In the genomic region with DNA sequence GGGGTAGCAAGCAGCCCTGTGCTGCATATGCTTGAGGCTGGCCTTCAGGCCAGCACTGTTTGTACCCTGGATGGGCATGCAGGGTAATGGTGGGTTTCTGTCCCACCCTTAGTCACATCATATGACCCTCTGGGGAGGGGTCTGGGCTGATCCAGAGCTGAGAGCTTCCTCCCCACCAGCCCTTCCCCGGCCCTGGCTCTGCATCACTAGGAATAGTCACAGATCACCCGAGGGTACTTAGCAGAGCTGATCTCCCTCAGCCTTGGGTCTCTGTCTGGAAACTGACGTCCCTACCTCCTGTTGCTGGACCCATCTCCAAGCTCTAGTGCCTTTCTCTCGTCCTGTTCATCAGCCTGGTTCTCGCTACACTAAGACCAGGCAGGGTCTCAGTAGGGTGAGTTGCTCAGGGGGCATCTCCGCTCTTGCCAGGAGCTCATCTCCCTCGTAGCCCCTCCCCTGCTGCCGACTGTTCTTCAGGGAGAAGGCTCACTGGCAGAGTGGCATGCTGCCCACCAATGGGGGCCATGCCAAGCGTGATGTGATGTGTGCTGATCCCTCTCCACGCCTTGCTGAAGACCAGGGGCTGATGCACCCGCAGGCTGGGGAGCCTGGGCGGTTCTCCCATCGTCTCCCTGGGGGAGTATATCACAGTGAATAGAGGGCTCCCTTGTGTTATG, we compare ENCODE assay signal across 10 mouse cellular contexts. TPM values are rescaled to one million over a fixed set of nuclear protein-coding genes. Genes with fewer than 3 reads are reported as not detected.
DNase-seq lines count a peak whose midpoint lies in the region; ATAC-seq lines count a peak whose summit lies in the region.
"Had no signal": no experiment of that assay in that cellular context is flagged by ENCODE, and none has a peak within 500 bp of the region (broad histone marks: within the 10 kb centered on the region; RNA-seq: fewer than 3 reads in every experiment).

No protein-coding gene starts in this region.

- no peaks in the 10 kb centered on the region for H3K36me3 ChIP-seq in limb, embryonic 10.5 days
- H3K36me3 ChIP-seq in kidney, embryonic 16.5 days (ENCODE audit: insufficient read depth, low read length) = no peaks in the 10 kb centered on the region
- H3K36me3 ChIP-seq: liver, embryonic 12.5 days had no signal

- H3K9ac ChIP-seq in kidney, embryonic 16.5 days (replicated peaks; ENCODE audit: low read length) = no peak overlapping the region
- H3K9ac ChIP-seq: liver, embryonic 12.5 days had no signal

- no peak for ATAC-seq in kidney, embryonic 16.5 days (ENCODE audit: low FRiP score, low TSS enrichment)
- ATAC-seq: intestine, embryonic 16.5 days; liver, embryonic 12.5 days had no signal

- no peaks in the 10 kb centered on the region for H3K9me3 ChIP-seq in limb, embryonic 10.5 days (replicated peaks)
- H3K9me3 ChIP-seq in kidney, embryonic 16.5 days (ENCODE audit: low read length) = no peaks in the 10 kb centered on the region
- H3K9me3 ChIP-seq: liver, embryonic 12.5 days had no signal

- H3K27me3 ChIP-seq in limb, embryonic 10.5 days (ENCODE audit: low read depth, poor library complexity, severe bottlenecking) = peaks cover 4% of the 10 kb centered on the region; the same call in 1 of the 2 replicates
- H3K27me3 ChIP-seq in kidney, embryonic 16.5 days (ENCODE audit: insufficient read depth, low read length) = no peaks in the 10 kb centered on the region

- no peak overlapping the region for H3K4me3 ChIP-seq in limb, embryonic 10.5 days
- no peak overlapping the region for H3K4me3 ChIP-seq in kidney, embryonic 16.5 days (ENCODE audit: low read length)
- H3K4me3 ChIP-seq: liver, embryonic 12.5 days had no signal

- H3K4me1 ChIP-seq in limb, embryonic 10.5 days = peaks cover 76% of the 10 kb centered on the region
- peaks cover 5% of the 10 kb centered on the region for H3K4me1 ChIP-seq in kidney, embryonic 16.5 days (ENCODE audit: insufficient read depth, low read length)

- DNase-seq in Muller cell, postnatal 12 days (ENCODE audit: inconsistent ontology term) = peak; percentile 51
- peak; percentile 83 for DNase-seq in brain, adult 2 months (ENCODE audit: low read depth, low spot score)
- DNase-seq in frontal cortex, postnatal 25 days (ENCODE audit: low spot score in 2 of 2) = peak; percentile 33 to 66
- DNase-seq in limb, embryonic 10.5 days (ENCODE audit: low spot score) = no peak
- no peak for DNase-seq in kidney, postnatal 4 days
- no peak for DNase-seq in adrenal gland, adult (ENCODE audit: inconsistent age in 2 of 2, low spot score in 1 of 2)
- DNase-seq: spleen, adult 18-20 months had no signal

- H3K27ac ChIP-seq in limb, embryonic 10.5 days = peak overlapping the region; percentile 83
- H3K27ac ChIP-seq in kidney, embryonic 16.5 days (ENCODE audit: low read length) = no peak overlapping the region
- H3K27ac ChIP-seq: liver, embryonic 12.5 days had no signal

- WGBS in limb, embryonic 10.5 days = 83% methylated on average over 13 of the region's 13 CpGs
- WGBS in kidney, embryonic 16.5 days = 79% methylated on average over 13 of the region's 13 CpGs

- no peak overlapping the region for H3K4me2 ChIP-seq in kidney, embryonic 16.5 days (replicated peaks; ENCODE audit: low read depth, low read length)
- H3K4me2 ChIP-seq: liver, embryonic 12.5 days had no signal

RNA-seq across cellular contexts. Expression of a gene that starts 20.7 kb away (rescaled TPM):
- polyA plus RNA-seq in limb, embryonic 10.5 days (2016; fragmentation: Nextera tagmentation; extraction: Ambion mirVana) = 0.33 TPM in 1 of 2 replicates, not detected in the other
- polyA plus RNA-seq in kidney, embryonic 16.5 days (2015; fragmentation: Nextera tagmentation; extraction: Ambion mirVana) = not detected in 2 replicates
- polyA plus RNA-seq: liver, embryonic 12.5 days had no signal

Comparison
In these comparisons a context has a peak if more than half of its experiments do, and no peak if none do; other contexts are left out.
1. DNase-seq: peak in Muller cell, postnatal 12 days (single experiment), brain, adult 2 months (single experiment) and frontal cortex, postnatal 25 days (2 of 2); none in limb, embryonic 10.5 days (single experiment), kidney, postnatal 4 days (0 of 2) and adrenal gland, adult (0 of 2).